Mouse (Mus musculus): ENCODE data around the gene Qsox2.
A peak's percentile ranks its signal among the peaks of the same experiment; 100 is the strongest.

Qsox2 gene

GRCm38 (mm10) chr2:26237290-26237782 is at the start of gene Qsox2:
Gene Qsox2, minus strand, starts transcription at chr2:26237525.
- DNase-seq (ENCODE audit: low read depth, low spot score), result peak; percentile 95

GRCm38 (mm10) chr2:26286391-26286790 is 49.1 kb upstream of the Qsox2 start:
- no peak for DNase-seq (ENCODE audit: low read depth, low spot score)

- DNase-seq (ENCODE audit: low read depth, low spot score), result no peak
Observed at GRCm38 (mm10) chr2:26285804-26286203, 48.5 kb upstream of the Qsox2 start.

GRCm38 (mm10) chr2:26280594-26280993 is 43.3 kb upstream of the Qsox2 start:
- DNase-seq (ENCODE audit: low read depth, low spot score), result no peak

- DNase-seq (ENCODE audit: low read depth, low spot score), result no peak
Observed at GRCm38 (mm10) chr2:26279712-26280111, 42.4 kb upstream of the Qsox2 start.

GRCm38 (mm10) chr2:26273611-26274010 is 36.3 kb upstream of the Qsox2 start:
- DNase-seq (ENCODE audit: low read depth, low spot score), result peak; percentile 85

GRCm38 (mm10) chr2:26268216-26268615 is 30.9 kb upstream of the Qsox2 start:
- DNase-seq (ENCODE audit: low read depth, low spot score), result no peak

GRCm38 (mm10) chr2:26266066-26266742 is 28.9 kb upstream of the Qsox2 start:
- DNase-seq (ENCODE audit: low read depth, low spot score), result no peak

- DNase-seq (ENCODE audit: low read depth, low spot score), result peak; percentile 40
Observed at GRCm38 (mm10) chr2:26265095-26265494, 27.8 kb upstream of the Qsox2 start.

GRCm38 (mm10) chr2:26264646-26265045 is 27.3 kb upstream of the Qsox2 start:
- DNase-seq (ENCODE audit: low read depth, low spot score), result no peak

- no peak for DNase-seq (ENCODE audit: low read depth, low spot score)
Observed at GRCm38 (mm10) chr2:26257315-26258096, 20.2 kb upstream of the Qsox2 start.

- DNase-seq (ENCODE audit: low read depth, low spot score), result no peak
Observed at GRCm38 (mm10) chr2:26254816-26255215, 17.5 kb upstream of the Qsox2 start.

GRCm38 (mm10) chr2:26252514-26253206 is 15.3 kb upstream of the Qsox2 start:
- no peak for DNase-seq (ENCODE audit: low read depth, low spot score)

- peak; percentile 56 for DNase-seq (ENCODE audit: low read depth, low spot score)
Observed at GRCm38 (mm10) chr2:26247531-26247930, 10.2 kb upstream of the Qsox2 start.

- no peak for DNase-seq (ENCODE audit: low read depth, low spot score)
Observed at GRCm38 (mm10) chr2:26240841-26241240, 3.5 kb upstream of the Qsox2 start.

- DNase-seq (ENCODE audit: low read depth, low spot score), result no peak
Observed at GRCm38 (mm10) chr2:26240330-26240729, 3.0 kb upstream of the Qsox2 start.

GRCm38 (mm10) chr2:26236681-26237289 is 540 bp downstream of the Qsox2 start:
- DNase-seq (ENCODE audit: low read depth, low spot score), result peak; percentile 18

- no peak for DNase-seq (ENCODE audit: low read depth, low spot score)
Observed at GRCm38 (mm10) chr2:26234771-26235170, 2.6 kb downstream of the Qsox2 start.

GRCm38 (mm10) chr2:26234253-26234652 is 3.1 kb downstream of the Qsox2 start:
- no peak for DNase-seq (ENCODE audit: low read depth, low spot score)

- DNase-seq (ENCODE audit: low read depth, low spot score), result peak; percentile 18
Observed at GRCm38 (mm10) chr2:26231366-26231765, 6.0 kb downstream of the Qsox2 start.

GRCm38 (mm10) chr2:26230253-26230652 is 7.1 kb downstream of the Qsox2 start:
- DNase-seq (ENCODE audit: low read depth, low spot score), result peak; percentile 44

GRCm38 (mm10) chr2:26227788-26228187 is 9.5 kb downstream of the Qsox2 start:
- DNase-seq (ENCODE audit: low read depth, low spot score), result peak; percentile 77
